Mouse (Mus musculus): ENCODE measurements around the gene Prnd.

GRCm38 (mm10) chr2:131940506-131940905, 10.2 kb upstream of the Prnd start:
- no peak for TF ChIP-seq CTCF (IDR thresholded peaks at IDR 0.05; ENCODE audit: extremely low read depth, insufficient read length, insufficient replicate concordance, low read depth, low read length)
- TF ChIP-seq POLR2A (IDR thresholded peaks at IDR 0.05; ENCODE audit: low read depth, low read length), result no peak

Measured in small intestine, adult 2 months (tissue).